Mouse (Mus musculus) neural tube, embryonic 11.5 days (tissue): ENCODE measurements around the gene Dennd6a. TPM values are rescaled to one million over a fixed set of nuclear protein-coding genes. Genes with fewer than 3 reads are reported as not detected.

Experiments used
- ATAC-seq: fragments of 200-750 bp; cut with Nextera tagmentation; 2 replicates; pipeline ENCODE4 v1.8.0; 2017; ENCODE audit warnings: moderate number of reproducible peaks, mild to moderate bottlenecking, moderate TSS enrichment, moderate library complexity; ENCODE audit not compliant: insufficient read depth, low FRiP score, low TSS enrichment
- DNase-seq: peaks from one replicate; pipeline ENCODE4 v3.0.0-alpha.2; 2015; ENCODE audit warnings: low spot score
- H3K27ac ChIP-seq: fragments of 300-500 bp; sonication (generic); 2 replicates; pipeline ENCODE4 v1.5.1; 2014; ENCODE audit warnings: low read depth, mild to moderate bottlenecking, low read length
- H3K27me3 ChIP-seq: fragments of 300-500 bp; sonication (generic); 2 replicates; pipeline ENCODE4 v1.6.1; 2014; ENCODE audit warnings: mild to moderate bottlenecking, low read length, mixed read lengths; ENCODE audit not compliant: control insufficient read depth, insufficient read depth
- H3K36me3 ChIP-seq: fragments of 300-500 bp; sonication (generic); 2 replicates; pipeline ENCODE4 v1.6.1; 2014; ENCODE audit warnings: mild to moderate bottlenecking, low read length, moderate library complexity, mixed read lengths; ENCODE audit not compliant: control insufficient read depth, insufficient read depth
- H3K4me1 ChIP-seq: fragments of 300-500 bp; sonication (generic); 2 replicates; pipeline ENCODE4 v1.6.1; 2014; ENCODE audit warnings: low read length, mixed read lengths; ENCODE audit not compliant: control insufficient read depth, insufficient read depth
- H3K4me2 ChIP-seq: fragments of 300-500 bp; sonication (generic); 2 replicates; pipeline ENCODE4 v1.6.1; 2014; ENCODE audit warnings: low read depth, mild to moderate bottlenecking, moderate library complexity
- H3K4me3 ChIP-seq: fragments of 300-500 bp; sonication (generic); 2 replicates; pipeline ENCODE4 v1.5.1; 2014; ENCODE audit warnings: low read depth, low read length
- H3K9ac ChIP-seq: fragments of 300-500 bp; sonication (generic); 2 replicates; pipeline ENCODE4 v1.6.1; 2014; ENCODE audit warnings: mild to moderate bottlenecking, low read length
- H3K9me3 ChIP-seq: fragments of 300-500 bp; sonication (generic); 2 replicates; pipeline ENCODE4 v1.6.1; 2016; ENCODE audit warnings: low read length; ENCODE audit not compliant: control insufficient read depth
- WGBS: fragments of 180-500 bp; shearing (Covaris S2); extraction: QIAGEN DNeasy Blood & Tissue Kit; methylation state at CpG from one replicate; pipeline ENCODE4 v1.1.7; 2014; 5-methylcytosine and 5-hydroxymethylcytosine counted together
- polyA plus RNA-seq: library from polyadenylated mRNA; unstranded; fragments of >200 nt; fragmentation: Nextera tagmentation; extraction: Ambion mirVana; gene quantifications from 2 replicates; pipeline ENCODE4 v1.2.1, GENCODE M21; 2014

The Dennd6a gene
- polyA plus RNA-seq, 1 experiment from 2014 or later = 29.9 TPM

- Histone ChIP-seq H3K4me3 (no peak overlapping the region), H3K4me2 (no peak overlapping the region), H3K9ac (no peak overlapping the region), H3K9me3 (no peaks in the 10 kb centered on the region), H3K27me3 (no peaks in the 10 kb centered on the region), H3K4me1 (no peaks in the 10 kb centered on the region), H3K27ac (no peak overlapping the region), H3K36me3 (peaks cover 7% of the 10 kb centered on the region)
- DNase-seq (no peak), ATAC-seq (no peak)
- 93% methylated on average over 4 of the region's 4 CpGs for WGBS
Measured at GRCm38 (mm10) chr14:26625301-26625700, 51.6 kb downstream of the Dennd6a start.

- ATAC-seq (no peak), DNase-seq (no peak)
- no peak overlapping the region for H3K4me2 ChIP-seq
- no peaks in the 10 kb centered on the region for H3K4me1 ChIP-seq
- H3K27me3 ChIP-seq = no peaks in the 10 kb centered on the region
- WGBS = 93% methylated on average over 5 of the region's 5 CpGs
- H3K9ac ChIP-seq = no peak overlapping the region
- H3K27ac ChIP-seq = no peak overlapping the region
- H3K36me3 ChIP-seq = peaks cover 3% of the 10 kb centered on the region; the same call in 1 of the 2 replicates
- H3K4me3 ChIP-seq = no peak overlapping the region
- H3K9me3 ChIP-seq = no peaks in the 10 kb centered on the region
Measured at GRCm38 (mm10) chr14:26626605-26627140, 53.0 kb downstream of the Dennd6a start.

- peak overlapping the region; percentile 52 for H3K4me2 ChIP-seq
- DNase-seq = no peak
- no peaks in the 10 kb centered on the region for H3K9me3 ChIP-seq
- H3K4me3 ChIP-seq = peak overlapping the region; percentile 73
- peak overlapping the region; percentile 69 for H3K27ac ChIP-seq
- peak; percentile 32 for ATAC-seq
- no peaks in the 10 kb centered on the region for H3K27me3 ChIP-seq
- 30% methylated on average over 17 of the region's 17 CpGs for WGBS
- H3K36me3 ChIP-seq = no peaks in the 10 kb centered on the region
- H3K9ac ChIP-seq = peak overlapping the region; percentile 59
- peaks cover 6% of the 10 kb centered on the region; the same call in 1 of the 2 replicates for H3K4me1 ChIP-seq
Measured at GRCm38 (mm10) chr14:26637025-26637850, 63.6 kb downstream of the Dennd6a start.

GRCm38 (mm10) chr14:26637851-26638707, 64.4 kb downstream of the Dennd6a start, which contains the start of gene Arf4:
TSS of gene Arf4 (plus strand) at chr14:26638074.
- WGBS = under 1% methylated on average over 83 of the region's 83 CpGs
- H3K27ac ChIP-seq = peak within 1 kb of the TSS; percentile 90
- no peaks in the 10 kb centered on the region for H3K27me3 ChIP-seq
- H3K4me2 ChIP-seq = peak within 1 kb of the TSS; percentile 52
- H3K36me3 ChIP-seq = no peaks in the 10 kb centered on the region
- H3K9ac ChIP-seq = peak within 1 kb of the TSS; percentile 78
- no peaks in the 10 kb centered on the region for H3K9me3 ChIP-seq
- ATAC-seq = peak; percentile 99
- H3K4me1 ChIP-seq = peaks cover 6% of the 10 kb centered on the region; the same call in 1 of the 2 replicates
- H3K4me3 ChIP-seq = peak within 1 kb of the TSS; percentile 73
- peak; percentile 99 for DNase-seq

- H3K27me3 ChIP-seq = no peaks in the 10 kb centered on the region
- peaks cover 6% of the 10 kb centered on the region; the same call in 1 of the 2 replicates for H3K4me1 ChIP-seq
- peak; percentile 13; the same call in 1 of the 2 replicates for ATAC-seq
- H3K4me2 ChIP-seq = peak overlapping the region; percentile 52
- H3K9me3 ChIP-seq = no peaks in the 10 kb centered on the region
- peak overlapping the region; percentile 73 for H3K4me3 ChIP-seq
- H3K9ac ChIP-seq = peak overlapping the region; percentile 78
- WGBS = 2% methylated on average over 16 of the region's 16 CpGs
- peak; percentile 67 for DNase-seq
- peak overlapping the region; percentile 90 for H3K27ac ChIP-seq
- H3K36me3 ChIP-seq = no peaks in the 10 kb centered on the region
Measured at GRCm38 (mm10) chr14:26638708-26639084, 65.0 kb downstream of the Dennd6a start.

- no peaks in the 10 kb centered on the region for H3K27me3 ChIP-seq
- WGBS = 6% methylated on average over 11 of the region's 11 CpGs
- H3K4me2 ChIP-seq = peak overlapping the region; percentile 52
- no peaks in the 10 kb centered on the region for H3K9me3 ChIP-seq
- H3K36me3 ChIP-seq = no peaks in the 10 kb centered on the region
- H3K27ac ChIP-seq = no peak overlapping the region; the same call in 1 of the 2 replicates
- H3K4me1 ChIP-seq = peaks cover 6% of the 10 kb centered on the region; the same call in 1 of the 2 replicates
- ATAC-seq (no peak), DNase-seq (peak; percentile 15)
- H3K9ac ChIP-seq = peak overlapping the region; percentile 78; the same call in 1 of the 2 replicates
- H3K4me3 ChIP-seq = peak overlapping the region; percentile 73
Measured at GRCm38 (mm10) chr14:26639251-26639650, 65.6 kb downstream of the Dennd6a start.

GRCm38 (mm10) chr14:26639961-26640360, 66.3 kb downstream of the Dennd6a start:
- no peak for DNase-seq
- H3K4me1 ChIP-seq = peaks cover 6% of the 10 kb centered on the region; the same call in 1 of the 2 replicates
- H3K4me3 ChIP-seq = peak overlapping the region; percentile 73
- H3K9me3 ChIP-seq = no peaks in the 10 kb centered on the region
- H3K4me2 ChIP-seq = peak overlapping the region; percentile 52
- 58% methylated on average over 2 of the region's 2 CpGs for WGBS
- H3K9ac ChIP-seq = no peak overlapping the region
- no peaks in the 10 kb centered on the region for H3K36me3 ChIP-seq
- H3K27me3 ChIP-seq = no peaks in the 10 kb centered on the region
- no peak overlapping the region for H3K27ac ChIP-seq
- ATAC-seq = no peak

- Histone ChIP-seq H3K36me3 (no peaks in the 10 kb centered on the region), H3K27me3 (no peaks in the 10 kb centered on the region), H3K9ac (no peak overlapping the region), H3K4me1 (peaks cover 7% of the 10 kb centered on the region), H3K4me2 (no peak overlapping the region), H3K4me3 (no peak overlapping the region), H3K9me3 (no peaks in the 10 kb centered on the region), H3K27ac (no peak overlapping the region)
- DNase-seq (no peak), ATAC-seq (no peak)
- 85% methylated on average over 3 of the region's 3 CpGs for WGBS
Measured at GRCm38 (mm10) chr14:26643006-26643624, 69.5 kb downstream of the Dennd6a start.
